Mouse (Mus musculus): ENCODE measurements around the gene Thop1. TPM values are rescaled to one million over a fixed set of nuclear protein-coding genes. Genes with fewer than 3 reads are reported as not detected.

Gene Thop1
- 100 to 1,000 TPM in 1 of 2 experiments, 10 to 100 TPM in 1; 46.9 to 101 TPM for polyA plus RNA-seq (2012; fragmentation: generic; extraction: Trizol)

GRCm38 (mm10) chr10:81069836-81070235, at the start of gene Thop1:
Thop1 (plus strand) TSS chr10:81070035.

GRCm38 (mm10) chr10:81025639-81026275, 44.1 kb upstream of the Thop1 start, which contains the start of gene Diras1:
Diras1 (minus strand) TSS chr10:81025662.

GRCm38 (mm10) chr10:81036988-81037580, 32.8 kb upstream of the Thop1 start, which contains the start of gene Slc39a3:
Slc39a3 (minus strand) TSS chr10:81037426.

GRCm38 (mm10) chr10:81059603-81060543, 10.0 kb upstream of the Thop1 start, which contains the start of gene Sgta:
Sgta (minus strand) TSS chr10:81060181.

GRCm38 (mm10) chr10:81105565-81106112, 35.8 kb downstream of the Thop1 start, which contains the start of gene Map2k2:
Map2k2 (plus strand) TSS chr10:81105915.

Other genes starting within 250 kb of the Thop1 start
- 1,000 to 10,000 TPM; 1,765 to 2,268 TPM for gene Oaz1, start 243.4 kb upstream of the Thop1 start, polyA plus RNA-seq (2012; fragmentation: generic; extraction: Trizol)
- under 1 TPM; 0.01 to 0.07 TPM for gene Lingo3, start 226.0 kb upstream of the Thop1 start, polyA plus RNA-seq (2012; fragmentation: generic; extraction: Trizol)
- gene Lsm7, start 214.8 kb upstream of the Thop1 start, polyA plus RNA-seq (2012; fragmentation: generic; extraction: Trizol), result 100 to 1,000 TPM; 321 to 392 TPM
- 10 to 100 TPM; 16.7 to 38.9 TPM for gene Sppl2b, start 214.8 kb upstream of the Thop1 start, polyA plus RNA-seq (2012; fragmentation: generic; extraction: Trizol)
- under 1 TPM; 0.01 to 0.06 TPM for gene Tmprss9, start 198.2 kb upstream of the Thop1 start, polyA plus RNA-seq (2012; fragmentation: generic; extraction: Trizol)
- 100 to 1,000 TPM; 226 to 741 TPM for gene Timm13, start 169.1 kb upstream of the Thop1 start, polyA plus RNA-seq (2012; fragmentation: generic; extraction: Trizol)
- gene Lmnb2, start 151.8 kb upstream of the Thop1 start, polyA plus RNA-seq (2012; fragmentation: generic; extraction: Trizol), result 10 to 100 TPM; 12.8 to 15.5 TPM
- gene Gadd45b, start 140.0 kb upstream of the Thop1 start, polyA plus RNA-seq (2012; fragmentation: generic; extraction: Trizol), result 10 to 100 TPM; 15.9 to 26.5 TPM
- 10 to 100 TPM in 1 of 2 experiments, 1 to 10 TPM in 1; 1.2 to 11.2 TPM for gene Gng7, start 55.1 kb upstream of the Thop1 start, polyA plus RNA-seq (2012; fragmentation: generic; extraction: Trizol)
- under 1 TPM; 0.06 to 0.14 TPM for gene Diras1, start 44.4 kb upstream of the Thop1 start, polyA plus RNA-seq (2012; fragmentation: generic; extraction: Trizol)
- gene Slc39a3, start 32.6 kb upstream of the Thop1 start, polyA plus RNA-seq (2012; fragmentation: generic; extraction: Trizol), result 10 to 100 TPM; 12.6 to 36.2 TPM
- gene Sgta, start 9.9 kb upstream of the Thop1 start, polyA plus RNA-seq (2012; fragmentation: generic; extraction: Trizol), result 100 to 1,000 TPM; 167 to 227 TPM
- gene Creb3l3, start 28.8 kb downstream of the Thop1 start, polyA plus RNA-seq (2012; fragmentation: generic; extraction: Trizol), result under 1 TPM; 0.02 to 0.45 TPM
- 100 to 1,000 TPM; 207 to 359 TPM for gene Map2k2, start 35.9 kb downstream of the Thop1 start, polyA plus RNA-seq (2012; fragmentation: generic; extraction: Trizol)
- gene Zbtb7a, start 65.2 kb downstream of the Thop1 start, polyA plus RNA-seq (2012; fragmentation: generic; extraction: Trizol), result 10 to 100 TPM in 1 of 2 experiments, 1 to 10 TPM in 1; 6.5 to 24.7 TPM
- gene Pias4, start 97.9 kb downstream of the Thop1 start, polyA plus RNA-seq (2012; fragmentation: generic; extraction: Trizol), result 10 to 100 TPM; 36.0 to 48.5 TPM
- 1,000 to 10,000 TPM; 3,430 to 4,023 TPM for gene Eef2, start 106.6 kb downstream of the Thop1 start, polyA plus RNA-seq (2012; fragmentation: generic; extraction: Trizol)
- 100 to 1,000 TPM in 1 of 2 experiments, 10 to 100 TPM in 1; 98.3 to 105 TPM for gene Dapk3, start 113.0 kb downstream of the Thop1 start, polyA plus RNA-seq (2012; fragmentation: generic; extraction: Trizol)
- gene 4930442H23Rik, start 113.8 kb downstream of the Thop1 start, polyA plus RNA-seq (2012; fragmentation: generic; extraction: Trizol), result under 1 TPM; 0.11 to 0.15 TPM
- under 1 TPM in 1 of 2 experiments, not detected in 1; 0.02 TPM for gene Nmrk2, start 132.0 kb downstream of the Thop1 start, polyA plus RNA-seq (2012; fragmentation: generic; extraction: Trizol)
- under 1 TPM in 1 of 2 experiments, not detected in 1; 0.01 TPM for gene Atcay, start 160.8 kb downstream of the Thop1 start, polyA plus RNA-seq (2012; fragmentation: generic; extraction: Trizol)
- 10 to 100 TPM in 1 of 2 experiments, under 1 TPM in 1; 0.32 to 18.3 TPM for gene Zfr2, start 163.1 kb downstream of the Thop1 start, polyA plus RNA-seq (2012; fragmentation: generic; extraction: Trizol)
- 1 to 10 TPM in 1 of 2 experiments, under 1 TPM in 1; 0.69 to 1.9 TPM for gene Matk, start 182.9 kb downstream of the Thop1 start, polyA plus RNA-seq (2012; fragmentation: generic; extraction: Trizol)
- 100 to 1,000 TPM; 242 to 665 TPM for gene Mrpl54, start 196.9 kb downstream of the Thop1 start, polyA plus RNA-seq (2012; fragmentation: generic; extraction: Trizol)
- 100 to 1,000 TPM; 128 to 134 TPM for gene Apba3, start 196.9 kb downstream of the Thop1 start, polyA plus RNA-seq (2012; fragmentation: generic; extraction: Trizol)
- under 1 TPM in 1 of 2 experiments, not detected in 1; 0.02 TPM for gene Tjp3, start 221.5 kb downstream of the Thop1 start, polyA plus RNA-seq (2012; fragmentation: generic; extraction: Trizol)
- gene Pip5k1c, start 222.9 kb downstream of the Thop1 start, polyA plus RNA-seq (2012; fragmentation: generic; extraction: Trizol), result 10 to 100 TPM; 23.9 to 61.5 TPM

All from C3H10T1/2 (cell line).